Mouse (Mus musculus) myocyte (in vitro differentiated cells): Measurements from ENCODE around the gene Ttll5.

Experiments
- POLR2A ChIP-seq: IDR thresholded peaks from one replicate; pipeline ENCODE4 v1.6.1; 2011; ENCODE audit warnings: low read depth, mild to moderate bottlenecking, control low read depth, moderate library complexity; ENCODE audit not compliant: insufficient read length
- POLR2AphosphoS2 ChIP-seq: IDR thresholded peaks from one replicate; pipeline ENCODE4 v1.6.1; 2011; ENCODE audit warnings: low read depth, control low read depth; ENCODE audit not compliant: insufficient read length

- no peak for TF ChIP-seq POLR2A
- no peak for TF ChIP-seq POLR2AphosphoS2
Measured at GRCm38 (mm10) chr12:86039751-86040150, 215.3 kb downstream of the Ttll5 start.
